Mouse (Mus musculus): Measurements from ENCODE around the gene Hist2h3c1. TPM values are rescaled to one million over a fixed set of nuclear protein-coding genes. Genes with fewer than 3 reads are reported as not detected.
"Not testable (repeated sequence)": the region's sequence is repeated elsewhere in the genome, so short reads cannot be mapped to it uniquely, and the experiment has no call there.

Hist2h3c1 gene
- 3.7 TPM in 1 of 2 replicates, not detected in the other for total RNA-seq (2017)

DNA sequence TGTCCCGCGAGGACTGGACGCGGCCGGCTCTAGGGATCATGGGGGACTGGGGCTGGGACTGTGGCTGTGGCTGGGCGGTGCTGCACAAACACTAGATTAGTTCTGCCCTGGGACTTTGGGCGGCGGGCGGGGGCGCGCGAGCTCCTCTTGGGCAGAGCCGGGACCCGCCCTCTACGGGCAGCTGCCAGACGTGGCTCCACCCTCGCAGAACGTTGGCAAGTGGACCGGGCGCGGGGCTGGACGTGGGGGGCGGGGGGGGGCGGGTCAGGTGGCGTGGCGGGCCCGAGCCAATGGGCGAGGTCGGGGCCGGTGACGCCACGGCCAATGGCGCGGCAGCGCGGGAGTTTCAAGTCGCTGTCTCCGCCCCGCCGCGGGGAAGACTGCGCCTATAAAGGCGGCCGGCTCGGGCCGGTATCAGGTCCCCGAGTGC is at the start of gene Hist2h3c1:
Gene Hist2h3c1 (plus strand): TSS at position 259 of the 430 bp plus-strand sequence.
- peak; percentile 74 to 77 for ATAC-seq (replicated peaks in 1 of 2; ENCODE audit: insufficient read depth in 1 of 2, low FRiP score in 2 of 2, low TSS enrichment in 1 of 2, low read depth in 1 of 2, poor library complexity in 2 of 2, severe bottlenecking in 2 of 2)

DNA sequence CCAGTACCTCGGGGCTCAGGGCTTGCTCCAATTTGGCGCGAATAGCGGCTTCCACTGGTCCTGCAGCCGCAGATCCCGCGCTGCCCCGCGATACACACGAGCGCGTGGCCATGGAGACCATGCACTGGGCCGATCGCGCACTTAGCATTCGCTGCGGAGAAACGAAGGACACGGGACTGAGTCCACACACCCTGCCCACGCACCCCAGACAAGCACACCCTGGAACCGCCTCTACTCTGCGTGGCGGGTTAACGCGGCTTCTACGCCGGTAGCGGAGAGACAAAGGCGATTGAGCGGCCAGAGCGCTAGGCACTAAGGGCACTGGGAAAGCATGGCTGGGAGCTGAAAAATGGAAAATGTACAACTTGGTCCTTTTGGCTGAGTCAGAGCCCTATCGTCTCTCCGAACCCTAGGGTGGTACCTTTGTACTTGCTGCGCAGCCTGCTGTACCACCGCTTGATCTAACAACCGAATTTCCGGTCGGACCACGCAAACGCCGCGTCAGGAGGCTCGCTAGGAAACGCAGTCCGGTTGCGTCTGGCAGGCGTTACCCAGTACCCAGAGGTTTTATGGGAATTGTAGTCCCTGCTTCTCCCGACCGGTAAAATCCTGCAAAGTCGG is 49.2 kb upstream of the Hist2h3c1 start:
- peak; percentile 80 to 86 for ATAC-seq (replicated peaks in 1 of 2; ENCODE audit: insufficient read depth in 1 of 2, low FRiP score in 2 of 2, low TSS enrichment in 1 of 2, low read depth in 1 of 2, poor library complexity in 2 of 2, severe bottlenecking in 2 of 2)

DNA sequence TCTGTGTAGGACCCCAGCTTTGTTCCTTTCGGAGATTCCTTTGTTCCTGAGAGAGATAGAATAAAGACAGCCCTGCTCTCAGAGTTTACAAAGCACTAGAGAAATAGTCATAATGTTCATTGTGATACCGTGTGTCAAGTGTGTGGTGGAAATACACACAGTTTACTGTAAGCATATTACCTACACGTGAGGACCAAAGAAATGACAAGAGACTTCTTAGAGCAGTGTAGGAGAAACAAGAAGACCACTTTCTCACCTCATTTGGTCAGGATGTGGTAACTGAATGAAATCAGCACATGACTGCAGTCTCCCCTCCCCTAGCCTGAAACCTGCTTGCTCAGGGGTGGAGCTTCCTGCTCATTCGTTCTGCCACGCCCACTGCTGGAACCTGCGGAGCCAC is 48.3 kb upstream of the Hist2h3c1 start:
- peak; percentile 50 to 66 for ATAC-seq (replicated peaks in 1 of 2; ENCODE audit: insufficient read depth in 1 of 2, low FRiP score in 2 of 2, low TSS enrichment in 1 of 2, low read depth in 1 of 2, poor library complexity in 2 of 2, severe bottlenecking in 2 of 2)

DNA sequence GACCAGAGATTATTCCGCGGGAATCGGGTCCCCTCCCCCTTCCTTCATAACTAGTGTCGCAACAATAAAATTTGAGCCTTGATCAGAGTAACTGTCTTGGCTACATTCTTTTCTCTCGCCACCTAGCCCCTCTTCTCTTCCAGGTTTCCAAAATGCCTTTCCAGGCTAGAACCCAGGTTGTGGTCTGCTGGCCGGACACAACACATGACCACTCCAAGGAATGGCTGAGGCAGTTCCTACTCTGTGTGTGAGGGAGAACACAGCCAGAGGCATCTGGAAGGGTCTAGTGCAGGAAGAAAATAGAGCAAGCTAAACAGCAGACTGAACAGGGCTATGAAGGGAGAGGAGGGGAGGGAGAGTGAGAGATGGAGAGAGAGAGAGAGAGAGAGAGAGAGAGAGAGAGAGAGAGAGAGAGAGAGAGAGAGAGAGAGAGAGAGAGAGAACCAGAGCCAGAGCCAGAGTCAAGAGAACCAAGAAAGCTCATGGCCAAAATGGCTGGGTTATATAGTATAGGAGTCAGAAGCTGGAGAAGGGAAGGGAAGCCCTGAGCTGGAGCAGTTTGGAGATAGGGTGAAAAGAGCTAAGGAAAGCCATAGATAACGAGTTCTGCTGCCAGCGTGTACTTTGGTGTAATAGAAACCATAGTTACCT is 47.8 kb upstream of the Hist2h3c1 start:
- not testable (repeated sequence) for ATAC-seq (replicated peaks in 1 of 2; ENCODE audit: insufficient read depth in 1 of 2, low FRiP score in 2 of 2, low TSS enrichment in 1 of 2, low read depth in 1 of 2, poor library complexity in 2 of 2, severe bottlenecking in 2 of 2)

DNA sequence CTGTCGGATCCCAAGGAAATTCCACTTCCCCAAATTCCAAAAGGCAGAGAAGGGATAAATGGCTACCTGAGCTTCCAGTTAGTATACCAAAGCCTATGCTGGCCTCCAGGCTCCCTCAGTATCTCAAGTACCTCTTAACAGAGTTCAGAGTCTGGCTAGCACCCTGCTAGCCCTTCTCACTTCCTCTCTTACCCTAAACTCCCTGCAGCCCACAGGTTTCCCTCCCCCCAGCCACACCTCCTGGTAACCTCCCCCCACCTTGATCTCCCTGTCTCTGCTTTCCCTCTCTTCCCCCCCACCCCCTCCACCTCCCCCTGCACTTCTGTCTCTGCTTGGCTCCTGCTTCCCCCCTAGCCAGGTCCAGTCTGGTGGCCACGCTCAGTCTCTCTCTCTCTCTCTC is 46.8 kb upstream of the Hist2h3c1 start:
- ATAC-seq (replicated peaks in 1 of 2; ENCODE audit: insufficient read depth in 1 of 2, low FRiP score in 2 of 2, low TSS enrichment in 1 of 2, low read depth in 1 of 2, poor library complexity in 2 of 2, severe bottlenecking in 2 of 2) = no peak

DNA sequence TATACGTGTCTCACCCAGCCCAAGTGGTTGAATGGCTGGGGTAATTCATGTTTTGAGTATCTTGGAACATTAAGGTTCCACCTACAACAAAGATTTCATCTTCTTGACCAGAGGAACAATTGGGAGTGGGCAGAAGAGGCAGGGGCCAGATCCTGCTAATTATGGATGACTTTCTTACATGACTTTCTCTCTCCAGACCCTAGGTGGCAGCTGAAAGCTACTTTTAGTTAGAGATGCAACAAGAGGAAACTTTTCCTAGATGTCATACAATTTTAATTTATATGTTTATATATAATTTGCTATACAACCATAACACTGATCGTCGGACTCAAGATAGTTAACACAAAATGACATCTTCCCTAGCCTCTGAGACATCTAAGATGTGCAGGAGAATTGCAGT is 38.7 kb upstream of the Hist2h3c1 start:
- no peak for ATAC-seq (replicated peaks in 1 of 2; ENCODE audit: insufficient read depth in 1 of 2, low FRiP score in 2 of 2, low TSS enrichment in 1 of 2, low read depth in 1 of 2, poor library complexity in 2 of 2, severe bottlenecking in 2 of 2)

DNA sequence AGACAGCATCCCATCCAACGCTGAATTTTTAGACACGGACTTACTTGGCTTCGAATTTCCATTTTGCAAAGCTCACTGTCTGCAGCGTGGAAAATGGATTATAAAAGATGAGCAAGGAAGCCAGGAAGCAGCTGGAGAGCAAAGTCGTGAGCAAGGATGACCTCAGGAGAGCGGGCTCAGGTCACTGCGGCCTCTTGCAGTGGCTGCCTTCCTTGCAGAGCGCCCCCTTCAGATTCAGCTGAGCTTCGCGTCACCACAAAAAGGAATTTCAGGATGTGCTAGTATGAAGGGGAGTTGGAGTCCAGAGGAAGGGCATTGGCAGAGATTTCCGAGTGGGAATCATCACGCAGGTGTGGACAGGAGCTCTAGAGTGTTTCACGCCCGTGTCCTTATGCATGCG is 37.2 kb upstream of the Hist2h3c1 start:
- no peak for ATAC-seq (replicated peaks in 1 of 2; ENCODE audit: insufficient read depth in 1 of 2, low FRiP score in 2 of 2, low TSS enrichment in 1 of 2, low read depth in 1 of 2, poor library complexity in 2 of 2, severe bottlenecking in 2 of 2)

DNA sequence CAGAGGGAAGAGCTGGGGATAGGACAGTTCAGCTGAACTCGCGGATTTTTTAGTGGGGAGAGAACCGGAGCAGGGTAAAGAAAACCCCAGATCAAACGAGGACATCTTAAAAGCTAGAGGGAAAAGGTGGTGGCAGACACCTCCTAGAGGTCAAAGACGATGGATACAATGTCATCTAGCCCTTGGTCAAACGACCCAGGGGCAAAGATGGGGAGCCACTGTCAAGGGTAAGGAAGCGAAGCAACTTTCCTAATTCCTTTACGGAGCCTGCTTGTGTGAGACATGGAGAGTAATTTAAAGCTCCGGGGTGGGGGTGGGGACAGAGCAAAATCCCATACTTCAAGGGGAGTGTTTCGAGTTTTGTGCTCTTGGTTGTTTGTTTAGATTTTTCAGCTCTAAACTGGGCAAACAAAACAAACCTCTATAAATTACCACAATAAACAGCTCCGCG is 27.3 kb upstream of the Hist2h3c1 start:
- ATAC-seq (replicated peaks in 1 of 2; ENCODE audit: insufficient read depth in 1 of 2, low FRiP score in 2 of 2, low TSS enrichment in 1 of 2, low read depth in 1 of 2, poor library complexity in 2 of 2, severe bottlenecking in 2 of 2) = peak; percentile 2 to 19; a peak in 1 of 4 replicates

DNA sequence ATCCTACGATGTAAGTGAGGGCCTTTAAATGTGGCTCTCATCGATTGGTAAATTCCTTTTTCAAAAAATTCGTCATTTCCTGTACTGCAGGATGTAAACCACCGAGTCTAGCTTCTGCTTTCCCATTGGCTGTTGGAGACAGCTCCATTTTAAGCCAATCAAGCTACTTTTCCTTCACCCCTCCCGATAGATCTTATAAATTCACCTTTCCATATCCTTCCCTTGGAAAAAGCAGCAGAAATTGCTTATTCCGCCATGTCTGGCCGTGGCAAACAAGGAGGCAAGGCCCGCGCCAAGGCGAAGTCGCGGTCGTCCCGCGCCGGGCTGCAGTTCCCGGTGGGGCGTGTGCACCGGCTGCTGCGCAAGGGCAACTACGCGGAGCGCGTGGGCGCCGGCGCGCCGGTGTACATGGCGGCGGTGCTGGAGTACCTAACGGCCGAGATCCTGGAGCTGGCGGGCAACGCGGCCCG is 26.8 kb upstream of the Hist2h3c1 start, which contains the start of the genes Bola1 and Hist2h2ab:
Gene Bola1 (minus strand): TSS at position 49 of the 470 bp plus-strand sequence.
Gene Hist2h2ab (plus strand): TSS at position 205 of the 470 bp plus-strand sequence.
- peak; percentile 57 to 68 for ATAC-seq (replicated peaks in 1 of 2; ENCODE audit: insufficient read depth in 1 of 2, low FRiP score in 2 of 2, low TSS enrichment in 1 of 2, low read depth in 1 of 2, poor library complexity in 2 of 2, severe bottlenecking in 2 of 2)

DNA sequence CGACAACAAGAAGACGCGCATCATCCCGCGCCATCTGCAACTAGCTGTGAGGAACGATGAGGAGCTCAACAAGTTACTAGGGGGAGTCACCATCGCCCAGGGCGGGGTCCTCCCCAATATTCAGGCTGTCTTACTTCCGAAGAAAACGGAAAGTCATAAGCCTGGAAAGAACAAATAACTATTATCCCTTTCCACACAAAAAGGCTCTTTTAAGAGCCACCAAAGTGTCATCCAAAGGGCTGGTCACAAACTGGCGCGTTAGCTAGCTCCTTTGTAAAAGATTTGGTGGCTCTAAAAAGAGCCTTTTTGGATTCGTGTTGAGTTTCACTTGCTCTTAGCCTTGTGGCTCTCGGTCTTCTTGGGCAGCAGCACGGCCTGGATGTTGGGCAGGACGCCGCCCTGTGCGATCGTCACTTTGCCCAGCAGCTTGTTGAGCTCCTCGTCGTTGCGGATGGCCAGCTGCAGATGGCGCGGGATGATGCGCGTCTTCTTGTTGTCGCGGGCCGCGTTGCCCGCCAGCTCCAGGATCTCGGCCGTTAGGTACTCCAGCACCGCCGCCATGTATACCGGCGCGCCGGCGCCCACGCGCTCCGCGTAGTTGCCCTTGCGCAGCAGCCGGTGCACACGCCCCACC is 26.2 kb upstream of the Hist2h3c1 start:
- ATAC-seq (replicated peaks in 1 of 2; ENCODE audit: insufficient read depth in 1 of 2, low FRiP score in 2 of 2, low TSS enrichment in 1 of 2, low read depth in 1 of 2, poor library complexity in 2 of 2, severe bottlenecking in 2 of 2) = not testable (repeated sequence)

DNA sequence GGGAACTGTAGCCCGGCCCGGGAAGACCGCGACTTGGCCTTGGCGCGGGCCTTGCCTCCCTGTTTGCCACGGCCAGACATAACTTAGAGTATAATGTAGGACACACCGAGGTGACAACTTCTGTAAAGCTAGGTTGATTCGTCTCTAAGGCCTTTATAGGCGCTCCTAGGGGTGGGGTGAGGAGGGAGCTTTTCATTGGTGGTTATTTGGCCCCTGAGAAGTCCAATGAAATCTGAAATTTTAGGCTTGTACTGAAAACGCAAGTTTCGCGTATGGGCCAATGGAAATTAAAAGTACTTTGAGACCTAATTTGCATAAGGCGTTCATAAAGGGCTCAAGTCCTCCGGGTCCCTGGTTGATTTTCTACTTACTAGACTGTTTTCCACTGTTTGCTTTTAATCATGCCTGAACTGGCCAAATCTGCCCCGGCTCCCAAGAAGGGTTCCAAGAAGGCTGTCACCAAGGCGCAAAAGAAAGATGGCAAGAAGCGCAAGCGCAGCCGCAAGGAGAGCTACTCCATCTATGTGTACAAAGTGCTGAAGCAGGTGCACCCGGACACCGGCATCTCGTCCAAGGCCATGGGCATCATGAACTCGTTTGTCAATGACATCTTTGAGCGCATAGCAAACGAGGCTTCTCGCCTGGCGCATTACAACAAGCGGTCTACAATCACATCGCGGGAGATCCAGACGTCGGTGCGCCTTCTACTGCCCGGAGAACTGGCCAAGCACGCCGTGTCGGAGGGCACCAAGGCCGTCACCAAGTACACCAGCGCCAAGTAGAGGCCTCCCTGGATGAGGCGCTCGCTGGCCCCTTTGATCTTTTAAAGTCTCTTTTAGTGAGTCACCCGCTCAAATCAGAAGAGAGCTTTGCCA is 25.5 kb upstream of the Hist2h3c1 start, which contains the start of the genes Hist2h2ac and Hist2h2be:
Gene Hist2h2ac (minus strand): TSS at position 116 of the 875 bp plus-strand sequence.
Gene Hist2h2be (plus strand): TSS at position 355 of the 875 bp plus-strand sequence.
- ATAC-seq (replicated peaks in 1 of 2; ENCODE audit: insufficient read depth in 1 of 2, low FRiP score in 2 of 2, low TSS enrichment in 1 of 2, low read depth in 1 of 2, poor library complexity in 2 of 2, severe bottlenecking in 2 of 2) = peak; percentile 78 to 88

DNA sequence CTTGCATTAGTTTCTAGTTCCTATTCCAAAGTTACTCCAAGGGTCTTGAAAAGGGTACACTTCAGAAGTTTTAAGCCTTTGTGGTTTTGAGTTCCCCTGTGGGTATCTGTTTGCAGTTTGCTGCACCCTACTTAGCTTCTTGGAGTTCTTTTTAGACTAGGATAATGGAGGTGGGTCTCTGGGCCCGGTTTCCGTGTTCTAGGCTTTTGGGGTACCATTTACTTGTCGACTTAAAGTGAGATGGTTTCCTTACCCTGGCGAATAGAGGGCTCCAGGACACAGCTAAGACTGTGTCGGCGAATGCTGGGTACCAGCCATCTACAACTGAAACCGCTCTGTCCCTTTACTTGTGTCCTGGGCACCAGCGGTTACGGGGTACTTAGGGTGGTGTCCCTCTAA is 24.8 kb upstream of the Hist2h3c1 start:
- ATAC-seq (replicated peaks in 1 of 2; ENCODE audit: insufficient read depth in 1 of 2, low FRiP score in 2 of 2, low TSS enrichment in 1 of 2, low read depth in 1 of 2, poor library complexity in 2 of 2, severe bottlenecking in 2 of 2) = no peak

DNA sequence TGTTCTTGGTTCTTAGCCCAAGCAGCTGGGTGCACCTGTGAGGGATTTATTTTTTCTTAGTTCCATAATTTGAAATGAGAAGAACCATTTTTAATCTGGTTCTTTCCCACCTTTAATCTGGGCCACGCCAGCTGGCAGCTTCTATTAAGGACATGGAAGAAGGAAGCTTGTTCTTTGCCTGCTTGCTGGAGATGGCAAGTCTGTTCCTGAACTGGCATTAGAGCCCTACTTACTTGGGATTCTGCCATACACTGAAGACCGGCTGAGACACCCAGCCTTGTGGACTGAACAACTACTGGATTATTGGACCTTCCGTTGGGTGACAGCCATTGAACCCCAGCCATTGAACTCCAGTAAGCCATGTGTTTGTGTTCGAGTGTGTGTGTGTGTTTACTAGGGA is 23.7 kb upstream of the Hist2h3c1 start:
- ATAC-seq (replicated peaks in 1 of 2; ENCODE audit: insufficient read depth in 1 of 2, low FRiP score in 2 of 2, low TSS enrichment in 1 of 2, low read depth in 1 of 2, poor library complexity in 2 of 2, severe bottlenecking in 2 of 2) = no peak

DNA sequence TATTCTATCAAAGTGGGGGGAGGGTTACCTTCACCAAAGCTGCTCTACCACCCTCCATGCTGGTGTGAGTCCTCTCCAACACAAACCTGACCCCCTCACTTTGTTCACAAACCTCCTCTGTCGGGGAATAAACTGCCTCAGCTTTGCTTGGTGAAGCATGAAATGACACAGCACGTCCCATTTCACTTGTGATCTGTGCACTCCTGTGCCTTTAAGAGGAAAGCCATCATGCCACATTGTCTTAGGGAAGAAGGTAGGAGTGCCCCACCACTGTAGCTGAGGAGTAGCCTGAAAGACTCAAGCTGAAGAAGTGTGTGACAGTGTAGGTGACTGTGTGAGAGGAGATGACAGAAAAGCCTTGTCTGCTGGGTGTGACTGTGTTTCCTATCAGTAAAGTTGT is 21.1 kb upstream of the Hist2h3c1 start:
- no peak for ATAC-seq (replicated peaks in 1 of 2; ENCODE audit: insufficient read depth in 1 of 2, low FRiP score in 2 of 2, low TSS enrichment in 1 of 2, low read depth in 1 of 2, poor library complexity in 2 of 2, severe bottlenecking in 2 of 2)

DNA sequence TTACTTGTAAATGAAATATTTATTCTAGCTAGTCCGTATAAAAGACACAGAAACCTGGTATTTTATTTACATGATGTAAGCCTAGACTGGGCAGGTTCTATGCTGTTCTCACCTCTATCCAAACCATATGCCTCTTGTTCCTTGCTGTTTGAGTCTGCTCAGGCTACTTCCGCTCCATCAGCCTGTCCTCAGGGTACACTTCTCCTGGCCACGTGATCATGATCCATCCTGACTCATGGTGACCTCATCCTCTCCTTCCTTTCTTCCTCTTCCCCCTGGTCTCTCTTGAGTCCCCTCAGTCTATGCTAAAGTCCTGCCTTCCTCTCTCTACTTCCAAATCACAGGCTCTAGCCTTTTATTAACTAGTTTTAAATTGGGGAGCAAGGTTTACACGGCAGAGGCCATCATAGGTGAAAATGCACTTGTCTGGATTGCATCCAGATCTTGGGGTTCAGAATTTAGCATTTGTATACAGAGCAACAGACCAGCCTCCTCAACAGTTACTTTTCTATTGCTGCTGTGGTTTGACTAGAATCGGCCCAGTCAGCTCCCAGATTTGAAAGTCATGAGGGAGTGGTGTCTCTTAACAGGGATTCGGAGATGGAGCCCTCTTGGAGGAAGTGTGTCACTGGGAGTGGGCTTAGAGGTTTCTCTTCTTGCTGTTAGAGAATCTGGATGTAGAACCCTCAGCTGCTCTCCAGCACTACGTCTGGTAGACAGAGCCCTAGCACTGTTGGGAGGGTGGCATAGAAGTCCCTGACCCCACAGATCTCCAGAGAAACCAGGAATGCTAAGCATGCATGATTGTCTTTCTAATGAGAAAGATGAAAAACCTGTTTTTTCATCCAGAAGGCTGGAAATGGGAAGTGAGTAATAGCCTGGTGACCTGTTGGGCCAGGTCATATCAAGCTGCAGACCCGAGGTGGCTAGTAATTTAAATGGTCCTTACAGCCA is 19.5 kb upstream of the Hist2h3c1 start:
- peak in 1 of 2 experiments; percentile 43; a peak in 1 of 4 replicates for ATAC-seq (replicated peaks in 1 of 2; ENCODE audit: insufficient read depth in 1 of 2, low FRiP score in 2 of 2, low TSS enrichment in 1 of 2, low read depth in 1 of 2, poor library complexity in 2 of 2, severe bottlenecking in 2 of 2)

DNA sequence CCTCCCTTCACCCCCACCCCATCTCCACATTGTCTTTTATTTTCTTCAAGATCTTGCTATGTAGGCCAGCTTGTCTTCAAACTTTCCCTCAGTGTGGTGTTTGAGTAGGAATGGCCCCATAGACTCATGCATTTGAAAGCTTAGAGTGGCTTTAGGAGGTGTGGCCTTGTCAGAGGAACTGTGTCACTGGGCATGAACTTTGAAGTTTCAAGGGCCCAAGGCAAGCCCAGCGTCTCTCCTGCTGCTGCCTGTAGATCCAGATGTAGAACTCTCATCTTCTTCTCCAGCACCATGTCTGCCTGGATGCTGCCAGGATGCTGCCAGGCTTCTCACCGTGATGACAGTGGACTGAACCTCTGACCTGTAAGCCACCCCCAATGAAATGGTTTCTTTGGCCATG is 17.7 kb upstream of the Hist2h3c1 start:
- ATAC-seq (replicated peaks in 1 of 2; ENCODE audit: insufficient read depth in 1 of 2, low FRiP score in 2 of 2, low TSS enrichment in 1 of 2, low read depth in 1 of 2, poor library complexity in 2 of 2, severe bottlenecking in 2 of 2) = no peak
